Mouse (Mus musculus) thymus, postnatal 10 days (tissue): ENCODE measurements around the gene Src.

Source experiments
- DNase-seq, 2 experiments: peaks; one replicate each; pipeline ENCODE4 v3.0.0; 2021; ENCODE audit warnings: low spot score in 2 of 2

Src gene

GRCm38 (mm10) chr2:157417229-157417628 is 1.0 kb upstream of the Src start:
- no peak for DNase-seq

GRCm38 (mm10) chr2:157418609-157419071 is 396 bp downstream of the Src start:
- no peak for DNase-seq

GRCm38 (mm10) chr2:157419506-157419905 is 1.3 kb downstream of the Src start:
- DNase-seq, result no peak

GRCm38 (mm10) chr2:157420404-157420803 is 2.2 kb downstream of the Src start:
- no peak for DNase-seq

- no peak for DNase-seq
Measured at GRCm38 (mm10) chr2:157422062-157422655, 3.9 kb downstream of the Src start.

GRCm38 (mm10) chr2:157422854-157423705 is 4.8 kb downstream of the Src start:
- DNase-seq, result no peak

- DNase-seq, result no peak
Measured at GRCm38 (mm10) chr2:157423706-157424125, 5.5 kb downstream of the Src start.

- no peak for DNase-seq
Measured at GRCm38 (mm10) chr2:157424126-157424903, 6.1 kb downstream of the Src start.

GRCm38 (mm10) chr2:157424904-157425642 is 6.8 kb downstream of the Src start:
- DNase-seq, result no peak

GRCm38 (mm10) chr2:157425643-157425988 is 7.4 kb downstream of the Src start:
- no peak for DNase-seq

- no peak for DNase-seq
Measured at GRCm38 (mm10) chr2:157426171-157426570, 7.9 kb downstream of the Src start.

- no peak for DNase-seq
Measured at GRCm38 (mm10) chr2:157427164-157427563, 8.9 kb downstream of the Src start.

GRCm38 (mm10) chr2:157428351-157429139 is 10.3 kb downstream of the Src start:
- no peak for DNase-seq

GRCm38 (mm10) chr2:157429735-157430134 is 11.5 kb downstream of the Src start:
- no peak for DNase-seq

- DNase-seq, result no peak
Measured at GRCm38 (mm10) chr2:157430667-157431429, 12.6 kb downstream of the Src start.

- DNase-seq, result no peak
Measured at GRCm38 (mm10) chr2:157431912-157432311, 13.7 kb downstream of the Src start.

- DNase-seq, result no peak
Measured at GRCm38 (mm10) chr2:157432476-157432875, 14.2 kb downstream of the Src start.

GRCm38 (mm10) chr2:157434041-157434440 is 15.8 kb downstream of the Src start:
- DNase-seq, result no peak

- DNase-seq, result no peak
Measured at GRCm38 (mm10) chr2:157434497-157434896, 16.3 kb downstream of the Src start.

GRCm38 (mm10) chr2:157436496-157436895 is 18.3 kb downstream of the Src start:
- DNase-seq, result no peak
